Mouse (Mus musculus) large intestine, adult 2 months (tissue): ENCODE measurements at regions not wholly inside any gene's neighbourhood (a gene's known extent, or its start where the extent isn't known, plus 50 kb on each side); places are given as distances from the start of the nearest gene placed in this dataset.

Experiments
- DNase-seq: peaks from one replicate; pipeline ENCODE4 v3.0.0-alpha.2; 2012; ENCODE audit warnings: low read depth, low spot score
- WGBS: fragments of 180-500 bp; shearing (Covaris S2); methylation state at CpG from one replicate; pipeline ENCODE4 v1.1.7; 2018; 5-methylcytosine and 5-hydroxymethylcytosine counted together

- 39% methylated on average over 17 of the region's 17 CpGs for WGBS
- no peak for DNase-seq
Measured at GRCm38 (mm10) chr10:99511514-99512237, 247.8 kb downstream of the Csl start.

- DNase-seq = no peak
- 91% methylated on average over 4 of the region's 4 CpGs for WGBS
Measured at GRCm38 (mm10) chr10:99517944-99518343, 241.5 kb downstream of the Csl start.

GRCm38 (mm10) chr10:99519479-99519878 is 240.0 kb downstream of the Csl start:
- no peak for DNase-seq
- WGBS = 58% methylated on average over 4 of the region's 4 CpGs

GRCm38 (mm10) chr10:99523817-99524216 is 235.6 kb downstream of the Csl start:
- no peak for DNase-seq
- WGBS = 95% methylated on average over 5 of the region's 5 CpGs

- 59% methylated on average over 20 of the region's 20 CpGs for WGBS
- no peak for DNase-seq
Measured at GRCm38 (mm10) chr10:99524273-99525212, 234.9 kb downstream of the Csl start.

- DNase-seq = no peak
- 90% methylated on average over 4 of the region's 4 CpGs for WGBS
Measured at GRCm38 (mm10) chr10:99526148-99526547, 233.3 kb downstream of the Csl start.

- no peak for DNase-seq
- 85% methylated on average over 5 of the region's 5 CpGs for WGBS
Measured at GRCm38 (mm10) chr10:99526561-99526960, 232.9 kb downstream of the Csl start.

GRCm38 (mm10) chr10:99531104-99531503 is 228.4 kb downstream of the Csl start:
- no peak for DNase-seq

- DNase-seq = no peak
Measured at GRCm38 (mm10) chr10:99531556-99531955, 227.9 kb downstream of the Csl start.

GRCm38 (mm10) chr10:99531992-99532391 is 227.5 kb downstream of the Csl start:
- 81% methylated on average over 7 of the region's 7 CpGs for WGBS
- no peak for DNase-seq

GRCm38 (mm10) chr10:99532697-99533119 is 226.8 kb downstream of the Csl start:
- 72% methylated on average over 3 of the region's 3 CpGs for WGBS

GRCm38 (mm10) chr10:99533468-99533867 is 226.0 kb downstream of the Csl start:
- DNase-seq = no peak
- WGBS = 68% methylated on average over 4 of the region's 4 CpGs

More at GRCm38 (mm10) chr10:99532697-99533119, 226.8 kb downstream of the Csl start:
- DNase-seq = no peak

- DNase-seq = no peak
- WGBS = 49% methylated on average over 7 of the region's 7 CpGs
Measured at GRCm38 (mm10) chr10:99534237-99534636, 225.2 kb downstream of the Csl start.

- 81% methylated on average over 5 of the region's 5 CpGs for WGBS
- no peak for DNase-seq
Measured at GRCm38 (mm10) chr10:99538639-99539038, 220.8 kb downstream of the Csl start.

- WGBS = 93% methylated on average over 4 of the region's 4 CpGs
- DNase-seq = no peak
Measured at GRCm38 (mm10) chr10:99552373-99552772, 207.1 kb downstream of the Csl start.

GRCm38 (mm10) chr10:99552836-99553540 is 206.5 kb downstream of the Csl start:
- no peak for DNase-seq
- WGBS = 93% methylated on average over 12 of the region's 12 CpGs

GRCm38 (mm10) chr10:99555021-99555420 is 204.4 kb downstream of the Csl start:
- WGBS = 74% methylated on average over 2 of the region's 2 CpGs
- no peak for DNase-seq

GRCm38 (mm10) chr10:99555658-99556352 is 203.7 kb downstream of the Csl start:
- 63% methylated on average over 12 of the region's 12 CpGs for WGBS
- DNase-seq = no peak

GRCm38 (mm10) chr10:99556353-99557036 is 203.0 kb downstream of the Csl start:
- DNase-seq = no peak
- 70% methylated on average over 11 of the region's 11 CpGs for WGBS
